Mouse (Mus musculus) thymus, adult 18-20 months (tissue): ENCODE measurements around the gene Fuz.
"Not testable (repeated sequence)": the region's sequence is repeated elsewhere in the genome, so short reads cannot be mapped to it uniquely, and the experiment has no call there.

Source experiments
- DNase-seq, 2 experiments: peaks; one replicate each; pipeline ENCODE4 v3.0.0; 2022; ENCODE audit warnings: mixed read lengths in 2 of 2

The Fuz gene

DNA sequence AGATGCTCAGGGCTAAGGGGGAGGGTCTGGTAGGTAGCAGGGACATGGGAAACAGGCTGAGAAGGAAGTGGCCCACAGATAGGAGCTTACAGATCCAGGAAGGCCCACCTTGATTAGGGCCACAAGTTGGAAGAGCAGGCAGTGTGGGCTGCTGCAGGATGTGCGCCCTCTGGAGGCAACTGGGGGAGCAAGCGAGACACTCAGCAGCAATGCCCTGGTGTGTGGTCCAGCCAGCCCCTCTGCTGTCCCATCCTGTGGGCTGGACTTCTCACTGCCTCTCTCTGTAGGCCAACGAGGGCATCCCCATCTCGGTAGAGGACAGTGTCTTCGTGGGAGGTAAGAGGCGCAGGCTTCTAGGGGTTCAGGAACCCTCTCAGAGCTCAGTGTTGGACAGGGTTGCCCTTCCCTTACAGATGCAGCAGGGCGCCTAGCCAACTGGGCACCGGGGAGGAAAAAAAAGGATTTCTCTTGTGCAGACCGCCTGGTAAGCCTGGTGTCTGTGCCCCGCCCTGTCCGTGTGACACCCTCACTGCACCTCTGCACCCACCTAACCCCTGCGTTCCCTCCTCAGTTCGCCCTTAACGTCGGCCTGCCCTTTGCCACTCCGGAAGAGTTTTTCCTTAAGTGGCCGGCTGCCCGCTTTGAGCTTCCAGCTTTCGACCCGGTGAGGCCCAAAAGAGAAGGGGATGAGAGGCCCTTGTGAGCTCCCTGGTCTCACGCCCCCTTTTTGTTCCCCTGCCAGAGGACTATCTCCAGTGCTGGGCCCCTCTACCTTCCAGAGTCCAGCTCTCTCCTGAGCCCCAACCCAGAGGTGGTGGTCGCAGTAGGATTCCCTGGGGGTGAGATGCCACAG, 35.1 kb upstream of the Fuz start:
- DNase-seq = peak in 1 of 2 experiments; percentile 33

DNA sequence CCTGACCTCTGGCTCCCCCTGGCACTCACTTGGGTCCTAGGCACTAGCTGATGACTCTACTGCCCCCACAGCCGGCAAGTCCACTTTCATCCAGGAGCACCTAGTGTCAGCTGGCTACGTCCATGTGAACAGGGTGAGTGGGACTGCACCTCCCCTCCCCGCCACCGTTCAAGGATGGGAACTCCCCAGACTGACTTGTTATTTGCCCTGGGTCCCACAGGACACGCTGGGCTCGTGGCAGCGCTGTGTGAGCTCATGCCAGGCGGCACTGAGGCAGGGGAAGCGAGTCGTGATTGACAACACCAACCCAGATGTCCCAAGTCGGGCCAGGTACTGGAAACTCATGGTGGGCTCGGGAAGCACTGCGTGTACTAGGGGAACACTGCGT, 34.5 kb upstream of the Fuz start:
- DNase-seq = no peak

DNA sequence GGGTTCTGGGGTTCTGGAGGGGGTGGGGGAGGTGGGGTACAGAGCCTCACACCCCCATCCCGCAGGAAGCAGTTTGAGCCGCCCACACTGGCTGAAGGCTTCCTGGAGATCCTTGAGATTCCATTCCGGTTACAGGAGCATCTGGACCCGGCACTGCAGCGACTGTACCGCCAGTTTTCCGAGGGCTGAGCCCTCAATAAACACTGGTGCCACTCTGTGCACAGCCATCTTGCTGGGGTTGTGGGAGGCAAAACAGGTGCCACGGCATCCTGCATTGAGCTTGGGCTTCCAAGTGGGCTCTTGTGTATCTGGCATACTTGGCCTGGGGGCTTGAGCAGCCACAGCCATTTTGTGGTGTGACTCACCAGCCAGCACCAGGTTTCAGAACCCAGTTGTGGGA, 33.4 kb upstream of the Fuz start:
- no peak for DNase-seq

DNA sequence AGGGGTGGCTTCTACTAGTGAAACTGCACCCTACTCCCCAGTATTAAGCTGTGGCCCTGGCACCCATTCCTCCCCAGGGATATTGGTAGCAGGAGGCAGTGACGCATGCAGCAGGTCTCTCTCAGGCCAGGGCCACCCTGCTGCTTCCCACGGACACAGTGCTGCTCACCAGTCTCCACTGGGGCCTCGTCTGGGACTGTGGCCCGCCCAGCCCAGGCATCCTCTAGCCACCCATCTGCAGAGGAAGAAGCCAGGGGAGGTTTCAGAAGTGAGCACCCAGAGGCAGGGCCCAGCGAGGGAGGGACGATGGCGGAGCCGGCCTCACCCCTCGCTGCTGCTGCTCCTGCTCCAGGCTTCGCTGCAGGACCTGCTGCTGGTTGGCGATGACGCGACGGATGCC, 32.7 kb upstream of the Fuz start:
- DNase-seq = no peak

DNA sequence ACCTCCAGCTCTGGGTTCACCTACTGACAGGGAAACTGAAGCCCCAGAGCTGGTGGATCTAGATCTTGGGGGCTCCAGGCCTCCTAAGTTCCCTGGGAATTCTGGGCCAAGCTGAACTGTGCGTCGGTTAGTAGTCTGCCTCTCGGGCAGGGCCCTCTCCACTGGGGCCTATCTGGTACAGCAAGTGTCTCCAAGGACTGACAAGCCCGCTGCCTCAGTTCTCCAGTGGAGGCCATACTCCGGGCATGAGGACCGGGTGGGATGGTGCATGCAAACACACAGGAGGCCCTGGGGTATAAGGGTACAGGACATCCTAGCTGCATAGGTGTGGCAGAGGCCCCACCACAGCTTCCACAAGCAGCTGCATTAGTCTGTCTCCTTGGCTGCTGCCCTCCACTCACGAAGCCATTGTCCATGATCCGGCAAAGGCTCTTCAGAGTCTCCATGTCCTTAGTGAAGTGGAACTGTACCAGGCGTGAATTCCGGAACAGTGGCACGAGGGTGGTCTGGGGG, 31.8 kb upstream of the Fuz start:
- DNase-seq = no peak

DNA sequence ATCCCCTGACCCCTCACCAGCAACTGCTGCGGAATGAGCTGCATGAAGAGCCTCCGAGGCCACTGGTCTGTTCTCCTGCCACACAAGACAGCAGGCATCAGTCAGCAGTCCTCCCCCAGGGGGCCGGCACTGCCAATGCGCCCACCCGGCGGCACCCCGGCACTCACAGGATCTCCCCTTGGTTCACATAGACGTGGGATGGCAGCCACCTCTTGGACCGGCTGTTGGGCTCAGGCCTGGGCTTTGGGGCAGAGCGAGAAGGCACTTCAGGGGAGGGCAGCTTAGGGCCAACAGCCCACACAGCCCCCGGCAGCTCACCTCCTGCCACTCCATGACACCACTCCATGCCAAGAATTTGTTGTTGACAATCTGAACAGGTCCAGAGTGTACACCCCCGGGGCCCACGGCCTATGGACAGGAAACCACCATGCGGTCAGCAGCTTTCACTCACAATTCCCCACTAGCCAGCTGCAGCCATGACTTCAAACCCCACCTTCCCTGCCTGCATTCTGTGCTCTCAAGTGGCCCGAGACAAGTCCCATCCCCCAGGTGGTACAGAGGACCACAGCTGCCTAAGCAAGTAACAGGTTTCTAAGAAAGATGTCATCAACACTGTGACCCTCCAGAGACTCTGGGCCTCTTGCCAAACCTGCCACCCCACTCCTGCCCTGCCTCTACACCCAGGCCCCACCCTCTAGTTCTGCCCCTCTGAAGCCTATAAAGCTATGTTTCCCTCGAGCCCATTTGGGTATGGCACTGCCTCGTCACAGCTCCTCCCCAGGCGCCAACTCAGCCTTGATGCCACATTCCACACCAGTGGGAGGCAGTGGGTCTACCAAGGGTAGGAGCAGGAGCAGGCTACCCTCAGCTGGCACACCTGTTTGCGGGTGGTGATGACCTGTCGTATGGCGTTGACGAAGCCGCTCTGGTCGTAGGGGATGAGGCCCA, 31.0 kb upstream of the Fuz start:
- DNase-seq = no peak

DNA sequence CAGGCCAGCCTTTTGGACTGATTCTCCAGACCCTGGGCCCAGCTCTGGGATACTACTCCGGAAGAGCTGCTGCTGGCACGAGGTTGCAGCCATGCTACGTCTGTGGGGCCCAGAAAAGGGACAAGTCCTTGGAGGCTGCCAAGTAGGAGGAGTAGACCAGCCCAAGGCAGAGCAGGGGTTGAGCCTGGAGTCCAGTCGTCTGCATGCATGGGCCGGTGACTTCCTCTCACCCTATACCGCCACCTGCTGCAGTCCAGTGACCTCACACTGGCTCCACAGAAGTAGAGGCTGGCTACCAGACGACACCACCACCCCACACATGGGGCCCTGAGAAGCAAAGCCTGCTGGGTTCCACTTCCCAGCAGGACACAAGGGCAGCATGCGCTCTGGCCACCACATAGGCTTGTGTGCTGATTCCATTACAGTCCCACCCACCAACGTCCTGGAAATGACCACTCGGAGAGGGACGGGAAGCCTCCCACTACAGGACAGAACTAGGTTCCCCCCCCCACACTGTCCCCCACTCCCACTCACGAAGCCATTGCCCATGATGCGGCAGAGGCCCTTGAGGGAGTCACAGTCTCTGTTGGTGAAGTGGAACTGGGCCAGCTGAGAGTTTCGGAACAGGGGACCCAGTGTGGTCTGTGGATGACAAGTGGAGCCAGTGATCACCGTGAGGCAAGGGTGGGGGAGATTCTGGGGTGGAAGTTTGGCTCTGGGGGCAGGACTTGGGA, 29.4 kb upstream of the Fuz start:
- no peak for DNase-seq

DNA sequence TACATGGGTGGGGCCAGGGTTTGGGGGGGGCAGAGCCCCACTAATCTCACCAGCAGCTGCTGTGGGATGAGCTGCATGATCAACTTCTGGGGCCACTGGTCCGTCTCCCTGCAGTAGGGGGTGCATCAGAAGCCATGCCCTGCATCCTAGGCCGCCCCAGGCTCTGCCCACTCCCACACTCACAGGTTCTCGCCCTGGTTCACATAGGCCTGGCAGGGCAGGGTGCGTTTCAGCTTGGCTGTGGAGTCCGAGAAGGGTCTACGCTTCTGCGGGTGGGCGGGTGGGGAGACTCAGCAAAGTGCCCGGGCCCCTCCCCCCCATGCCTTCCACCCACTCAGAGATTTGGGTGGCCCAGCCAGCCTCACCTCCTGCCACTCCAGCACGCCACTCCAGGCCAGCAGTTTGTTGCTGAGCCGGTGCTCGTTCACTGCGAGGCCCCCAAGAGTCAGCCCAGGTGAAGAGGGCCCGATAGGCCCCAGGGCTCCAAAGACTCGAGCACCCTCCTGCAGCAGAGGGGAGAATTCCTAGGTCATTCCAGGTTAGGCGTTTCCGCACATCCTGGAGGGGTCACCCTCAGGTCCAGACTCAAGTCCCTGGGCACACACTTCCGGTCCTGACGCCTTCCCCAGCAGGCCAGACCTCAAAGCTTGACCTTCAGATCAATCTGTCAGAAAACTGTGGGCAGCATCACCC, 28.7 kb upstream of the Fuz start:
- DNase-seq = no peak

DNA sequence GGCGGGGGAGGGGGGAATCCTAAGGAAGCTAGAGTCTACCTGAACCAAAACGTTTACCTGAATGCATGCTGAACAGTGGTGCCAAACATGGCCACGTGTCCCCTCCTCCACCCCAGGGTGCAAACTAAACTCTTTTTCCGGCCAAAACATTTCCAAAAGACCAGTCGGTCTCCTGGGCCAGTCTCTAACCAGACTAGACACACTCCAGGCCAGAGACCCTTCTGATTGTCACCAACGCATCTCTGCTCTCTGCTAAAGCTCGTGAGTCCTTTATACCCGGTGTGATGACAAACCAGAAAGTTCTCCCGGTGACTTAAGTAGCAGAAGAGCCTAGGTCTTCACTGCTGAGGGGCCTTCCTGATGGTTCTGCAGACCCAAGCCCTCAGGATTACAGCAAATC, 28.1 kb upstream of the Fuz start:
- no peak for DNase-seq

DNA sequence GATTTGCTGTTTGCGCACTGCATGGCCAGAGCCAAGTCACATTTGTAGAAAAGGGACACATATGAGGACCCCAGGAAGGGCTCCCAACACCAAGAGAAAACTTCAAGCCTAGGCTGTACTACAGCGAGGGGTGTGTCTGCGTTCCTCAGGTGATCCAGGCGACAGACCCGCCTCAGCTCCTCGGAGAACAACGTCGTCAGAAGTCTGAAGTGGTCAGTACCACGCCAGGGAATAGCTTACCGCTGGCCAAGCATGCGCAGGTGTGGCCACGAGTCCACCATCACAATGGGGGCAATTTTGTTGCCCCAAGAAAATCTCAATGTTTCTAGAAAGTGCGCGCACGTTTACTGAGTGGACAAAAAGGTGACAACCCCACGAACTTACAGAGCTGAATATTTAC, 27.4 kb upstream of the Fuz start:
- DNase-seq = no peak

DNA sequence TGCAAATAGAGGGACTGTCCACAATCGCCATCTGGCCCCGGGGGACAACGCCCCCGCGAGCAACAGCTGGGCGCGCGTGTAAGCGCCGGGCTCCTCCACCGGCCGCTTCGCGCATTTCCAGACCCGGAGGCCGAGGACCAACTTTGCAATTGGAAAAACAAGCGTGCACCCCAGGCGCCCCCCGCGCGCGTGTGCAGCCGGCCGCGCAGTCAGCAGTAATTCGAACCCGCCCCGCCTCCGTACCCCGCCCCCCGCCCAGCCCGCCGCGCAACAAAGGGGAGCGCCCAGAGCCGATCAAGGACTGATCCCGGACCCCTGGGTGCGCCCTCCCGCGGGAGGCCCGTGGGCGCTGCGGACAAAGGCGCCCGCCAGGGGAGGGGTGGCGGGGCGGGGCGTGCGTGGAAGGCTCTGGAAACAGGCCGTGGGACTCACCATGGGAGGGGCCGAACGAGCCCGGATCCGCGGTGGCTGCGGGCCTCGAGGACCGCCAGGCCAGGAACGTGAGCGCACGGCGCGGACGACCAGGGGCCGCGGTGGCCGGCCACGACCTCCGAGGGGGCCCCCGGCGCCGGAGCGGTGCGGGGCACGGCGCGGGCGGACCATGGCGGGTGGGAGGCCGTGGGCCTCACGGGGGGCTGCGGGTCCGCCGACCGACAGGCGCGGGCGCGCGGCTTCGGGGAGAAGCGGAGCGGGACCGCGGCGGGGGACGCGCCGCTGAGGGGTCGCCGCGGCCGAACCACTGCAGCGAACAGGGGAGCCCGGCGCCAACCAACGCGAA, 26.8 kb upstream of the Fuz start:
- DNase-seq = peak; percentile 51 to 52

DNA sequence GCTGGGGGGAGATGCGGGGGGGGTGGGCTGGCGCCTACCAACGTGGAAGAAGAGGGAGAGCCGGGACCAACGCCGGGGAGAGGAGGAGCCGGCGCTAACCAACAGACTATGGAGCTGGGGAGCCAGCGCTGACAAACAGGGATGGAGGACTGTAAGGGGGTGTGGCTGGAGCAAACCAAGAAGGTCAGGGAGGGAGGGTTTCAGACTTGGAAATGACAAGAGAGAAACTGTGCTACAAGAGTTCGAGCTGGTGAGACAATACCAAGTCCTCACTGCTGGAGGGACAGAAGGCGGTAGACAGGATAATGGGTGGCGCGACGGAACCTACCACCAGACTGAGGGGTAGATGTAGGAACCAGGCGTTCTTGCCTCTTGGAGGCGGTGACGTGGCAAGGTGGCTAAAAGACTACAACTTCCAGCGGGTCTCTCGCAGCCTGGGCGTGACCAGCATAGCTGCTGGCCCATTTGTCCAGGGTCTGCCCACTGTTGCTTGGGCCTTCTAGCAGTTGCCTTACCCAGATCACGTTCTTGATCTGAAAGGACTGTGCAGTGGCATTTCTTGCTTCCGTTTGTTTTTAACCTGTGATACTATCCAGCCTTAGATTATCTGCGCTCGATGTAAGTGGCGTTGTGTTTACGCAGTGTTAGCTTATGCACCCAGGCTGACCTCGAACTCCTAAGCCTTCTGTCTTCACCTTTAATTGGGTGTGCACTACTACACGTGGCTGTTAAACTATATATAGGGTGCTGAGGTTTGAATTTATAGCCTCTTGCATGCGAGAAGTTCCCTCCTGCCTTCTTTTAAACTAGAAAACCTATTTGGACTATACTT, 26.0 kb upstream of the Fuz start, which contains the start of gene Ptov1:
TSS of gene Ptov1 (minus strand) at position 92 of the 832 bp plus-strand sequence.
- peak; percentile 82 to 89 for DNase-seq

DNA sequence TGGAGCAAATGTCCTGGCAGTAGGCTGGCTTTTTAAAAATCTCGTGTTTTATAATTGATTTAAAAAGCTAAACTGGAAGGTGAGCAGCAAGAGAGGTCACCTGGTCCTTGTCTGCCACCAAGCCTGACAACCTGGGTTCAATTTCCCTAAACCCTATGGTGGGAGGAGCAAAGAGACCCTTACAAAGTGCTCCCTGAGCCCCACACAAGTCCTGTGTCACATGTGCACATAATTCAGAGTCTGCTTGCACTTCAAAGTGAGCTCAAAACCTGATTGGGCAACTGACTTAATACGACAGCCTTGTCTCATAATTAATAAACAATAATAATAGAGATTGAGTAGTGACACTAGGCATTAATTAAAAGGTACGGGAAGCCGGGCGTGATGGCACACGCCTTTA, 25.3 kb upstream of the Fuz start:
- DNase-seq = no peak

DNA sequence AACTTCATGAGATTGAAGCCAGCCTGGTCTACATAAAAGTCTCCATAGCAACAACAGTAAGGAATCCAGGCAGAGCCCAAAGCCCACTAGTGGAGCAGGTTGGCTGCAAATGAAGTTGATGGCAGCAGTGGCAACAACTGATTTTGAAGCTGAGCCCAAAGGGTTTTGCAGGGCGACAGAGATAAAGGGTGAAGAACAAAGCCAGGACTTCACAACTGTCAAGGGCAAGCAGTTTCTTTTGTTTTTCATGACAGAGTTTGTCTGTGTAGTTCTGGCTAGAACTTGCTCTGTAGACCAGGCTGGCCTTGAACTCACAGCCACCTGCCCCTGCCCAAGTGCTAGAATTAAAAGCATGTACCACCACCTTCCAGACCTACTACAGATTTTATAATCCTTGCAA, 24.7 kb upstream of the Fuz start:
- DNase-seq = no peak

DNA sequence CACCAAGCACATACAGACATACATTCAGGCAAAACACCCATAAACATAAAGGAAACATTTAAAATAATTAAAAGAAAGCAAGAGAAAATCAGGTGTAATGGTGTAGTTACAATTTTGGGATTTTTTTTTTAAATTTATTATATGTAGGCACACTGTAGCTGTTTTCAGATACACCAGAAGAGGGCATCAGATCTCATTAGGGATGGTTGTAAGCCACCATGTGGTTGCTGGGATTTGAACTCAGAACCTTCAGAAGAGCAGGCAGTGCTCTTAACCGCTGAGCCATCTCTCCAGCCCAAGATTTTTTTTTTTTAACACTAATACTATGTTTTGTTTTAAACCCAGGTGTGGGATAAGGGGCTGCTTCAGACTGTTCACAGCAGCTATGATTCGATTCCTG, 24.1 kb upstream of the Fuz start:
- DNase-seq = not testable (repeated sequence)

DNA sequence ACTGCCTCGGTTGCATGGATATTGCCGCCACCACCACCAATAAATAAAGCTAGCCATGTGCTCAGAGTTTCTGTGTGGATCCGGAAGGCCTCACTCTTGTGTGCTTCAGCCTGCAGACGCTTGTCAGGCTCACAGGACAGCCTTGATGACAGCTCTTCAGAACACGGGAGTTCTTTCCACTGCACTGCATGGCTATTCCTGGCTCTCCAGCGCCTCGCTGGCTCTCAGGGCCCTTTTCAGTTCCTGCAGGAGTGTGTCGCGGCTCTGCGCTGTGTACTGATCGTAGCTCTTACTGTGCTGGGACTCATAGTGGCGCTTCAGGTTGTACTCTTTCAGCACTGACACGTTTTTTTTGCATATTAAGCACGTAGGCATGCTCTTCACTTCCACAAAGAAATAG, 18.0 kb upstream of the Fuz start:
- DNase-seq = no peak

DNA sequence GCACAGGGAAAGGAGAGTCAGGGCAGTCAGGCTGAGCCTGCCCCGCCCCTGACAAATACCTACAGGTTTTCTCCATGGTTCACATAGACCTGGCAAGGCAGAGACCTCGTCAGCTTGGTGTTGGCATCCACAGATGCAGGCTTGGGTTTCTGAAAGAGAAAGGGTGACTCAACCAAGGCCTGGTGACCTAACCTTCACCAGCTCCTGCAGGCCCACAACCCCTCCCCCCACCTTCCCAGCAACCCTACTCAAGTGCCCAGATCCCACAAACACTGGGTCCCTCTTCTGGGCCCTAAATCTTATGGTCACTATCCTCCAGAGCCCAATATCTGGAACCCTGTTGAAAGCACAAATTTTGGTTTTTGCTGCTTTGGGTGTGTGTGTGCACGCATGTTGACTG, 12.8 kb upstream of the Fuz start:
- DNase-seq = no peak

DNA sequence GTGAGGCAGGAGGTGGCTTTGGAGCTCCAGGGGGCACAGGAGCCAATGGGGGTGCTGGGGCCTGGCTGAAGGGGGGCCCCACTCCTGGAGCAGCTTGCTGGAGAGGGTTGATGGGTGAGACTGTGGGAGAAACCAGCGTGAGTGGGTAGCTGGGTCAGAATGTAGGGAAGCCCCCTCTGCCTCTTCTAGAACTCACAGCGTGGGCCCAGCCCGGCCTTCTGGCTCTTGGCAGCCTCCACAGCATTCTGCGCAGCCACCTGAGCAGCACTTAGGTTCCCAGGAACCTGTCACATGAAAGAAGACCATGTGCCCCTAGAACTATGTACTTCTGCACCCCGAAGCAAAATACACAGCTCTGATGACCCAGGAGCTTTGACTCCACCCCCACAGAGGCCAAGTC, 11.2 kb upstream of the Fuz start:
- DNase-seq = no peak

DNA sequence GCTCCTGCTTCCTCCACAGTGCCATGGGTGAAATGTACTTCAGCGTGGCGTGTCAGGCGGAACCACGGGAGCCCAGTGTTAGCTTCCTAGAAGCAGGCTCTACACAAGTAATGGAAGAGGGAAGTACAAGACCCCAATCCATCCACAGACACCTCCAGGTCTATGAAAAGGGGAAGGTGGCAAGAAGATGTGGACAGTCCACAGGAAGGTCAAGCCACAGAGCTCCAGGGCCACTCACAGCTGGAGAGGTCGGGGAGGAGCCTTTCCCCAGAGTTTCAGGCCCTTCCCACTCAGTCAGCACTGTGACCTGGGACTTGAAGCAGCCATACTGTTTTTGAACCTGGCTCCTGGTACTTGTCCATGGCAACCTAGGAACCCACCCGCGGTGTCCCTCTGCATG, 8.9 kb upstream of the Fuz start:
- DNase-seq = no peak

DNA sequence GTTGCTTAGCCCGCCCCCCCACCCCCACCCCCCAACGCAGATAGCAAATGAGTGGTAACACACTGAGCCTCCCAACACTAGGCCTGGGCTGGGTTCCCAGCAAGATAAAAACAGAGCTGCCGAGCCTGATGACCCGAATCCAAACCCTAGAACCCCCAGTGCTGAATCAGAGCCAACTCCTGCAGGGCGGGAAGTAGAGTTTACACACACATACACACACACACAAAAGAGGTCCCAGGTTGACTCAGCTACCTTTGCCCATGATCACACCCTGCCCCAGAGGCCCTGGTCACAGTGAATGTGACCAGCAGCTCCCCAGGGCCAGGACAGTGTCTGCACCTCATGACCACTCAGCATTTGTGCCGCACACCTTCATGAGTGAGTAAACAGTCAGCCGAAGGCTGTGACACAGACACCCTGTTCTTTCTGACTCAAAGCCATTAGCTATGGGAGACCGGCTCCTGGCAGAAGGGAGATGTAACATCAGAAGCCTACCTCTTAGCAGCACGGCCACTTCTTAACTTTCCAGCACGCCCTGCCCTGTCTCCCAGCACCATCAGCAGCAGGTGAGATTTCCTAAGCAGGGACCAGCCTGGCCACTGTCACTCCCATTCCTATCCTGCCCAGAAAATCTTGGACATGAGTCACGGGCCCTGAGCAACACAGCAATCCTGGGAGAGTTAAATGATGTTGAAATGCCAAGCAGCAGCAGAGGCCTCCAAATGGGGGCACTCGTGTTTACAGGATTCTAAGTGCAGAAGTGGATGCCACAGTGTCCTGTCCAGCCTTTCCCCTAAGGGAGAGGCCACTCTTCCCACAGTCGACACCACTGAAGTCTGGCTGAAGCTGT, 7.4 kb upstream of the Fuz start:
- no peak for DNase-seq
